Mouse (Mus musculus) G1E (cell line): ENCODE data around the gene Atp11a.

ENCODE experiments used
- CTCF ChIP-seq: IDR thresholded peaks from 2 replicates; pipeline ENCODE4 v1.5.1; 2012; ENCODE audit warnings: low read depth, low read length, inconsistent platforms, mixed read lengths
- GATA1 ChIP-seq: IDR thresholded peaks from 2 replicates; pipeline ENCODE4 v1.6.1; 2012; ENCODE audit warnings: borderline replicate concordance, low read length, inconsistent platforms, mixed read lengths
- POLR2AphosphoS5 ChIP-seq: IDR thresholded peaks from 2 replicates; pipeline ENCODE4 v1.6.1; 2012; ENCODE audit warnings: low read depth, low read length, inconsistent platforms; ENCODE audit not compliant: insufficient replicate concordance
- TAL1 ChIP-seq: conservative IDR thresholded peaks from 2 replicates; pipeline ENCODE4 v1.6.1; 2012; ENCODE audit warnings: low read depth, low read length, inconsistent platforms, mixed read lengths

DNA sequence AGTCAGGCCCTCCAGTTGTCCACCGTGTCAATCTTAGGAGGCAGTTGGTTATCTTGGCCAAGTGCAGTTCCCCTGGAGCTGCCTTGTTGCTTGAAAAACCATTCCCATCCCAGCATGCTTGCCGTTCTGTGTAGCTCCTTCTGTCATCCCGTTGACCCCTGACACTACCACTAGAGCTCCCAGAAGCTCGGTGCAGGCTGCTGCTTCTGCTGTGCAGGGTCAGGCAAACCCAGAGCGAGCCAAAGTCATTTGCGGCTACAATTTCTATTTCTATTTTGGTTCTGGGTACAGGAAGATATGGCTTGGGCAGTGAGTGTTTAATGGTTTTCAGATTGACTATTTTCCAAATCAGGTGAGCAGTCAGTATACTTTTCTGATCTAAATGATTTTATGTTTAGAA is 43.0 kb downstream of the Atp11a start:
- TF ChIP-seq CTCF (no peak), GATA1 (no peak), TAL1 (no peak), POLR2AphosphoS5 (no peak)
